In the genomic region with DNA sequence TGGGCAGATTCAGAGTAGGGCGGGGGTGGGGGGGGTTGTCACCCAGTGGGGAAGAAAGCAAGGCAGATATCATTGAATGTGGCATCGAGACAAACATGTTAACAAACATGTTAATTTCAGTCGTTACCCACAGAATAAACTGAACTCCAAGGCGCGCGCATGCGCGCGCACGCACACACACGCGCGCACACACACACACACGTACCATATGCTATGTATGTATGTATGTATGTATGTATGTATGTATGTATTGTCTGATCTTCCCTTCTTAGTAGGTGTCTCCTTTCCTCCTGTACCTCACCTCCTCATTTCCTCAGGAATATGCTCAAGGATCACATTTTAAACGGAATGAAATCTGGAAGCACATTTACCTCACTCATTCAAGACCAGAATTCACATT, we compare ENCODE assay signal across 8 mouse cellular contexts. TPM values are rescaled to one million over a fixed set of nuclear protein-coding genes. Genes with fewer than 3 reads are reported as not detected.
DNase-seq lines count a peak whose midpoint lies in the region; ATAC-seq and TF ChIP-seq lines count a peak whose summit lies in the region.

Gene Cdkl4, minus strand, starts transcription at position 175 of the 400 bp plus-strand sequence.

- H3K9ac ChIP-seq in embryonic facial prominence, embryonic 15.5 days, result peak within 1 kb of the TSS; percentile 41
- H3K9ac ChIP-seq in intestine, postnatal 0 days (ENCODE audit: low read depth, low read length), result peak within 1 kb of the TSS; percentile 38
- peak within 1 kb of the TSS; percentile 74 for H3K9ac ChIP-seq in midbrain, embryonic 16.5 days (ENCODE audit: low read depth, low read length)

- H3K4me3 ChIP-seq in layer of hippocampus, adult 2 months, result peak within 1 kb of the TSS; percentile 56
- H3K4me3 ChIP-seq in embryonic facial prominence, embryonic 15.5 days (replicated peaks), result peak within 1 kb of the TSS; percentile 45
- H3K4me3 ChIP-seq in intestine, postnatal 0 days (ENCODE audit: low read depth, low read length), result peak within 1 kb of the TSS; percentile 36
- peak within 1 kb of the TSS; percentile 53 for H3K4me3 ChIP-seq in midbrain, embryonic 16.5 days (ENCODE audit: low read depth, low read length)

- no peaks in the 10 kb centered on the region for H3K9me3 ChIP-seq in embryonic facial prominence, embryonic 15.5 days (replicated peaks)
- no peaks in the 10 kb centered on the region for H3K9me3 ChIP-seq in intestine, postnatal 0 days (ENCODE audit: control insufficient read depth)
- no peaks in the 10 kb centered on the region for H3K9me3 ChIP-seq in midbrain, embryonic 16.5 days (replicated peaks; ENCODE audit: control insufficient read depth, low read length, poor library complexity, severe bottlenecking)

- H3K27ac ChIP-seq in layer of hippocampus, adult 2 months, result peak within 1 kb of the TSS; percentile 82
- H3K27ac ChIP-seq in embryonic facial prominence, embryonic 15.5 days (replicated peaks), result no peak within 1 kb of the TSS
- H3K27ac ChIP-seq in intestine, postnatal 0 days (ENCODE audit: low read depth, low read length), result no peak within 1 kb of the TSS
- H3K27ac ChIP-seq in midbrain, embryonic 16.5 days (ENCODE audit: low read length), result peak within 1 kb of the TSS; percentile 54

- WGBS in embryonic facial prominence, embryonic 15.5 days, result 68% methylated on average over 15 of the region's 15 CpGs
- 75% methylated on average over 15 of the region's 15 CpGs for WGBS in intestine, postnatal 0 days
- 71% methylated on average over 15 of the region's 15 CpGs for WGBS in midbrain, embryonic 16.5 days

- H3K4me2 ChIP-seq in embryonic facial prominence, embryonic 15.5 days (replicated peaks), result peak within 1 kb of the TSS; percentile 94
- peak within 1 kb of the TSS; percentile 72 for H3K4me2 ChIP-seq in intestine, postnatal 0 days (replicated peaks; ENCODE audit: low read depth)
- H3K4me2 ChIP-seq in midbrain, embryonic 16.5 days (ENCODE audit: low read length), result peak within 1 kb of the TSS; percentile 94

- no peak for TF ChIP-seq CTCF in layer of hippocampus, adult 2 months (conservative IDR thresholded peaks at IDR 0.05)
- TF ChIP-seq CTCF in intestine, postnatal 0 days (IDR thresholded peaks at IDR 0.05; ENCODE audit: low read depth), result no peak

- peaks cover 4% of the 10 kb centered on the region for H3K4me1 ChIP-seq in embryonic facial prominence, embryonic 15.5 days
- no peaks in the 10 kb centered on the region for H3K4me1 ChIP-seq in intestine, postnatal 0 days (replicated peaks; ENCODE audit: control insufficient read depth, insufficient read depth, low read length)
- H3K4me1 ChIP-seq in midbrain, embryonic 16.5 days (ENCODE audit: control insufficient read depth, insufficient read depth, low read length), result peaks cover 7% of the 10 kb centered on the region

- ATAC-seq in embryonic facial prominence, embryonic 15.5 days (ENCODE audit: insufficient number of reproducible peaks, low FRiP score, low TSS enrichment, low read depth), result no peak
- ATAC-seq in intestine, postnatal 0 days, result no peak
- peak; percentile 58 for ATAC-seq in midbrain, embryonic 16.5 days
- ATAC-seq in erythroid progenitor cell, adult 5-6 weeks (replicated peaks; ENCODE audit: low FRiP score, poor library complexity, severe bottlenecking), result no peak

- H3K27me3 ChIP-seq in embryonic facial prominence, embryonic 15.5 days, result no peaks in the 10 kb centered on the region
- H3K27me3 ChIP-seq in intestine, postnatal 0 days (replicated peaks; ENCODE audit: control insufficient read depth, insufficient read depth, low read length), result no peaks in the 10 kb centered on the region
- no peaks in the 10 kb centered on the region for H3K27me3 ChIP-seq in midbrain, embryonic 16.5 days (ENCODE audit: control insufficient read depth, insufficient read depth, low read depth, low read length)

- peaks cover 14% of the 10 kb centered on the region for H3K36me3 ChIP-seq in embryonic facial prominence, embryonic 15.5 days
- peaks cover 15% of the 10 kb centered on the region for H3K36me3 ChIP-seq in intestine, postnatal 0 days (ENCODE audit: control insufficient read depth, insufficient read depth)
- peaks cover 3% of the 10 kb centered on the region; the same call in 1 of the 2 replicates for H3K36me3 ChIP-seq in midbrain, embryonic 16.5 days (ENCODE audit: control insufficient read depth, insufficient read depth, low read length)

- DNase-seq in layer of hippocampus, adult 2 months (ENCODE audit: low spot score in 2 of 2), result no peak
- no peak for DNase-seq in layer of hippocampus, adult 11-12 months (ENCODE audit: low spot score)
- DNase-seq in thymus, postnatal 10 days (ENCODE audit: low spot score in 2 of 2), result no peak
- no peak for DNase-seq in adrenal gland, adult (ENCODE audit: inconsistent age in 2 of 2, low spot score in 1 of 2)

RNA-seq across cellular contexts. Expression of gene Cdkl4, which starts in this region (rescaled TPM):
- total RNA-seq in layer of hippocampus, adult 2 months (2021), result 10 to 100 TPM; 14.0 to 16.3 TPM
- 2.3 and 4.7 TPM in 2 replicates for polyA plus RNA-seq in embryonic facial prominence, embryonic 15.5 days (2015; fragmentation: Nextera tagmentation; extraction: Ambion mirVana)
- 0.09 and 0.12 TPM in 2 replicates for polyA plus RNA-seq in intestine, postnatal 0 days (2015; fragmentation: Nextera tagmentation; extraction: Ambion mirVana)
- polyA plus RNA-seq in midbrain, embryonic 16.5 days (2015; fragmentation: Nextera tagmentation; extraction: Ambion mirVana), result 6.3 and 6.4 TPM in 2 replicates
- 2.2 TPM in 1 of 2 replicates, not detected in the other for total RNA-seq in erythroid progenitor cell, adult 5-6 weeks (2015; ENCODE audit: low replicate concordance)
- total RNA-seq in erythroid progenitor cell, adult 5-6 weeks (2017; ENCODE audit: low replicate concordance), result not detected in 2 replicates

Comparison
In these comparisons a context has a peak if more than half of its experiments do, and no peak if none do; other contexts are left out.
1. RNA of gene Cdkl4 (total RNA-seq): 14.0 to 16.3 TPM in layer of hippocampus, adult 2 months; 2.2 TPM in erythroid progenitor cell, adult 5-6 weeks; every median in the first group is over 4 times any median in the second.
2. H3K27ac ChIP-seq: peak in layer of hippocampus, adult 2 months (single experiment) and midbrain, embryonic 16.5 days (single experiment); none in embryonic facial prominence, embryonic 15.5 days (single experiment) and intestine, postnatal 0 days (single experiment).
3. Peak in every context shown above with its lines, with median percentiles within 50 percentile points of each other: H3K4me3 ChIP-seq, H3K4me2 ChIP-seq and H3K9ac ChIP-seq.